Mouse (Mus musculus): ENCODE results near the gene Gm38431. TPM values are rescaled to one million over a fixed set of nuclear protein-coding genes. Genes with fewer than 3 reads are reported as not detected.

The Gm38431 gene
- polyA plus RNA-seq, 1 experiment from 2014 or later, result 1.9 TPM

- Histone ChIP-seq H3K9ac (replicated peaks; ENCODE audit: low read depth, low read length) (no peak overlapping the region), H3K27ac (ENCODE audit: low read length) (no peak overlapping the region), H3K4me2 (ENCODE audit: low read length) (no peak overlapping the region), H3K4me3 (replicated peaks; ENCODE audit: low read length) (no peak overlapping the region), H3K9me3 (ENCODE audit: control insufficient read depth, low read length) (no peaks in the 10 kb centered on the region), H3K36me3 (ENCODE audit: control insufficient read depth, insufficient read depth) (no peaks in the 10 kb centered on the region; the same call in 1 of the 2 replicates), H3K27me3 (replicated peaks; ENCODE audit: control insufficient read depth, insufficient read depth, low read length) (no peaks in the 10 kb centered on the region), H3K4me1 (replicated peaks; ENCODE audit: control insufficient read depth, insufficient read depth, low read length) (no peaks in the 10 kb centered on the region)
- no peak for ATAC-seq
- 88% methylated on average over 6 of the region's 6 CpGs for WGBS
Observed at GRCm38 (mm10) chr9:21113751-21114150, 22.0 kb upstream of the Gm38431 start.

DNA sequence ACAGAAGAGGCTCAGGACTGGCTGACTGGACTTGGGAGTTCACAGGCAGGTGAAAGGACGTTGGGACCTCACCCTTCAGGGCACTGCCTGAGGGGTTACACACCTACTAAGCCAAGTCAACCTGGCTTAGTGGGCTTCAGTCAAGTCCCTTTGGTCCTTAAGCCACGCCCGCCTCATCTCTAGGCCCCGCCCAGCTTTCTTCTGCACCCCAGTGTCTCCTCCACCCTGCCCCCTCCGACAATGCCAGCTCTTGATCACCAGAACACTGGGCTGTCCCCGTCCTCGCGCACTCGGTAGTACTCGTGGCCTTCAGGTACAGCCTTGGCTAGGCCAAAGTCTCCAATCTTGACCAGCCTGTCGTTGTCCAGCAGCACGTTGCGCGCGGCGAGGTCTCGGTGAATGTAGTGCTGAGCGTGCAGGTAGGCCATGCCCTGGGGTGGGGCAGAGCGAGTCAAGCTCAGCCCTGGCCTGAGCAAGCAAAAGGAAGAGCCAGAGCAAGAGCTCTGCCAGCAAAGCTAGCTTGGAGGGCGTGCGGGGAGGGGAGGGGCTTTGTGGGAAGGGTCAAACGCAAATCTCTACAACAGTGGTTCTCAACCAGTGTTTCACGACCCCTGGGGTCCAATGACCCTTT is 15.9 kb upstream of the Gm38431 start:
- Histone ChIP-seq H3K9ac (replicated peaks; ENCODE audit: low read depth, low read length) (no peak overlapping the region), H3K36me3 (ENCODE audit: control insufficient read depth, insufficient read depth) (no peaks in the 10 kb centered on the region), H3K9me3 (ENCODE audit: control insufficient read depth, low read length) (no peaks in the 10 kb centered on the region), H3K4me1 (replicated peaks; ENCODE audit: control insufficient read depth, insufficient read depth, low read length) (no peaks in the 10 kb centered on the region), H3K4me2 (ENCODE audit: low read length) (no peak overlapping the region), H3K27ac (ENCODE audit: low read length) (no peak overlapping the region), H3K27me3 (replicated peaks; ENCODE audit: control insufficient read depth, insufficient read depth, low read length) (no peaks in the 10 kb centered on the region), H3K4me3 (replicated peaks; ENCODE audit: low read length) (no peak overlapping the region)
- no peak for ATAC-seq
- 41% methylated on average over 23 of the region's 23 CpGs for WGBS

DNA sequence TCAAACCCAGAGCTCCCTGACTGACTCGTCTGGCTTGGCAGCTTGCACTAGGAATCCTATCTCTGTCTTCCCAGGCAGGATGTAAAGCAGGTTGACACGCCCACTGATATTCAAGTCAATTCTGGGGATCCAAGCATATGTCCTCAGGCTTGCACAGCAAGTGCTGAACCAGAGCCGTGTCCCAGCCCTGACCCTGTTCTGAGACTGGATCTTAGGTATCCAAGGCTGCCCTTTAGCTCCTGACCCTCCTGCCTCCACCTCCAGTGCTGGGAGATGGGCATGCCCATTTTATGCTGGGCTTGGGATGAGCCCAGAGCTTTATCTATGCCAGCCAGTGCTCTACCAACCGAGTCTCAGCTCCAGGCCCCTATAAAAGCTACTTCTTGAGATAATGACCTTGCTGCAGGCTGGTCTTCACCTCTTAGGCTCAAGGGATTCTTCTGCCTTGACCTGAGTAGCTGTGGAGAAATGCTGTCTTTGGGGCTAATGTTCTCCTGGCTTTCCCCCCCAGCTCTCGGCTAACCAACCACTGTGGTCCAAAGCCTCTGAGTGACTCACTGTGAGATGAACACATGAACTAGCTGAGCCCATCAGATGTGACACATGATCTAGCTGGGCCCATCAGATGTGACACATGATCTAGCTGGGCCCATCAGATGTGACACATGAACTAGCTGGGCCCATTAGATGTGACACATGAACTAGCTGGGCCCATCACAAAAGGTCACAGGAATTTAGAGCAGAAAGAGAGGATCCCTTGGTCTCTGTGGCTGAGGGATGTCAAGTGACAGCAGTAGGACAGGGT is 14.2 kb upstream of the Gm38431 start:
- Histone ChIP-seq H3K9me3 (ENCODE audit: control insufficient read depth, low read length) (no peaks in the 10 kb centered on the region), H3K9ac (replicated peaks; ENCODE audit: low read depth, low read length) (no peak overlapping the region), H3K36me3 (ENCODE audit: control insufficient read depth, insufficient read depth) (no peaks in the 10 kb centered on the region), H3K4me3 (replicated peaks; ENCODE audit: low read length) (no peak overlapping the region), H3K27ac (ENCODE audit: low read length) (no peak overlapping the region), H3K4me1 (replicated peaks; ENCODE audit: control insufficient read depth, insufficient read depth, low read length) (no peaks in the 10 kb centered on the region), H3K4me2 (ENCODE audit: low read length) (no peak overlapping the region), H3K27me3 (replicated peaks; ENCODE audit: control insufficient read depth, insufficient read depth, low read length) (no peaks in the 10 kb centered on the region)
- no peak for ATAC-seq
- WGBS, result 79% methylated on average over 5 of the region's 5 CpGs

- Histone ChIP-seq H3K4me1 (replicated peaks; ENCODE audit: control insufficient read depth, insufficient read depth, low read length) (no peaks in the 10 kb centered on the region), H3K27me3 (replicated peaks; ENCODE audit: control insufficient read depth, insufficient read depth, low read length) (no peaks in the 10 kb centered on the region), H3K36me3 (ENCODE audit: control insufficient read depth, insufficient read depth) (no peaks in the 10 kb centered on the region), H3K9me3 (ENCODE audit: control insufficient read depth, low read length) (no peaks in the 10 kb centered on the region), H3K9ac (replicated peaks; ENCODE audit: low read depth, low read length) (no peak overlapping the region), H3K4me3 (replicated peaks; ENCODE audit: low read length) (no peak overlapping the region), H3K4me2 (ENCODE audit: low read length) (no peak overlapping the region), H3K27ac (ENCODE audit: low read length) (no peak overlapping the region)
- no peak for ATAC-seq
- 84% methylated on average over 6 of the region's 6 CpGs for WGBS
Observed at GRCm38 (mm10) chr9:21104814-21105213, 13.0 kb upstream of the Gm38431 start.

DNA sequence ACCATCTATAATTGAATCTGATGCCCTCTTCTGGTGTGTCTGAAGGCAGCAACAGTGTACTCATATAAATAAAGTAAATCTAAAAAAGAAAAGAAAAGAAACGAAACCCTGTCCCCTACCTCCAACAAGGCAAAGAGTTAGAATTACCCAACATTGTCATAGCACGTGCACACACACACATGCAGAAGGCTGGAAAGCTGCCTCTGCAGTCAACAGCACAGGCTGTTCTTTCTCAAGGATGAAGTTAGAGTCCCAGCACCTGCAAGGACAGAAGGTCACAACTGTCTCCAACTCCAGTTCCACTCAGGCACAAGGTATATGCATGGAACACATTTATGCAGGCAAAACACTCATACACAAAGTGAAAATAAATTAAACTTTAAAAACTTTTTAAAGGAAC is 10.3 kb upstream of the Gm38431 start:
- no peak overlapping the region for H3K4me2 ChIP-seq (ENCODE audit: low read length)
- H3K36me3 ChIP-seq (ENCODE audit: control insufficient read depth, insufficient read depth), result no peaks in the 10 kb centered on the region
- WGBS, result 91% methylated on average over 2 of the region's 2 CpGs
- H3K4me1 ChIP-seq (replicated peaks; ENCODE audit: control insufficient read depth, insufficient read depth, low read length), result no peaks in the 10 kb centered on the region
- ATAC-seq, result no peak
- H3K4me3 ChIP-seq (replicated peaks; ENCODE audit: low read length), result no peak overlapping the region
- H3K9me3 ChIP-seq (ENCODE audit: control insufficient read depth, low read length), result no peaks in the 10 kb centered on the region
- H3K27me3 ChIP-seq (replicated peaks; ENCODE audit: control insufficient read depth, insufficient read depth, low read length), result no peaks in the 10 kb centered on the region
- H3K27ac ChIP-seq (ENCODE audit: low read length), result no peak overlapping the region
- H3K9ac ChIP-seq (replicated peaks; ENCODE audit: low read depth, low read length), result no peak overlapping the region

DNA sequence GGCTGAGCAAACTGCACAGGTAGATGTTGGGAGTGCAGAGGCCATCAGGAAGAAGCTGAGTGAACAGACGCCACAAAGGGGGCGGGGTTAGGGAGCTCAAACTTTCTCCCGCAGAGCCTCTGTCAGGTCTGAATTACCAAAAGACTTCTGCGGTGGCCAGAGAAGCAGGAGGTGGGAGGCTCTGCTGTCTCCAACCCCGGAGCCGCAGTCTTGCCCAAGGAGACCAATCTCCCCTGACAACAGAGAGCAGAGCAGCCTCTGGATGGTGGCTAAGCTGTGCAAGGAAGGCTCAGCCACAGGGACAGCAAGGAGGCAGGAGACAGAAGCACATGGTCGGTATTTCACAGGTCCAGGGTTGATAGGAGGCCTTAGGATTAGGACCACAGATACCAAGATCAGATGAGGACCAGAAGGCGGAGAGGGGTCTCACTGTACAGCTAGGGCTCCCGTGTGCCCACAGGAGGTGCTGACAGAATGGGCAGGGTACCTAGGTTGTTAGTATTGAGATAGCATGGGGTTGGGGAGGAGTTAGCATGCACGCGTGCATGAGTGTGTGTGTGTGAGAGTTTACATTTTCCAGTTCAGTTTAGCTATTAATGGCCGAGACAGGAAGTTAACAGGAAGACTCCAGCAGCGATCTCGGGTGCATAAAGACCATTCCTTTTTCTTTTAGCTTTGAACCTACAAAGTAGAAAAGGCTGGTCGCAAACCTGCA is 8.8 kb upstream of the Gm38431 start:
- WGBS, result 53% methylated on average over 15 of the region's 15 CpGs
- H3K9ac ChIP-seq (replicated peaks; ENCODE audit: low read depth, low read length), result no peak overlapping the region
- H3K27me3 ChIP-seq (replicated peaks; ENCODE audit: control insufficient read depth, insufficient read depth, low read length), result no peaks in the 10 kb centered on the region
- no peak overlapping the region for H3K4me3 ChIP-seq (replicated peaks; ENCODE audit: low read length)
- no peaks in the 10 kb centered on the region for H3K4me1 ChIP-seq (replicated peaks; ENCODE audit: control insufficient read depth, insufficient read depth, low read length)
- H3K36me3 ChIP-seq (ENCODE audit: control insufficient read depth, insufficient read depth), result no peaks in the 10 kb centered on the region
- H3K9me3 ChIP-seq (ENCODE audit: control insufficient read depth, low read length), result no peaks in the 10 kb centered on the region
- no peak overlapping the region for H3K27ac ChIP-seq (ENCODE audit: low read length)
- H3K4me2 ChIP-seq (ENCODE audit: low read length), result no peak overlapping the region
- no peak for ATAC-seq

DNA sequence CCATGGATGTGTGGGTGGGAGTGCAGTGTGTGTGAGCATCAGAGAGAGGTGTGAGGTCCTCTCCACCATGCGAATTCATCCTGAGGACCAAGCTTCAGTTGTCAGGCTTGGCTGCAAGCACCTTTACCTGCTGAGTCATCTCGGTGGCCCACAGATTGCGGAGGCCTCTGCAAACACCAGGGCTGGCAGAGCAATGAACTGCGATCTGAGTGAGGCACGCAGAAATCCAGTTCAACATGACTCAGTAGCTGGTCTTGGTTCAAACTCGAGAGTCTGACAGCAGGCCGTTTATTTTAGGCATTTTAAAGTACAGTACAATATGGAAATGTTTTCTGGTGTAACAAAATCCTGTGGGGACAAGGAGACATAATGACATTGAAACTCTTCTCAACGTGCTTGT is 6.0 kb upstream of the Gm38431 start:
- WGBS, result 88% methylated on average over 8 of the region's 8 CpGs
- H3K4me3 ChIP-seq (replicated peaks; ENCODE audit: low read length), result no peak overlapping the region
- no peak overlapping the region for H3K9ac ChIP-seq (replicated peaks; ENCODE audit: low read depth, low read length)
- no peaks in the 10 kb centered on the region for H3K36me3 ChIP-seq (ENCODE audit: control insufficient read depth, insufficient read depth)
- no peaks in the 10 kb centered on the region for H3K9me3 ChIP-seq (ENCODE audit: control insufficient read depth, low read length)
- no peaks in the 10 kb centered on the region for H3K4me1 ChIP-seq (replicated peaks; ENCODE audit: control insufficient read depth, insufficient read depth, low read length)
- H3K27me3 ChIP-seq (replicated peaks; ENCODE audit: control insufficient read depth, insufficient read depth, low read length), result no peaks in the 10 kb centered on the region
- no peak overlapping the region for H3K27ac ChIP-seq (ENCODE audit: low read length)
- no peak for ATAC-seq
- no peak overlapping the region for H3K4me2 ChIP-seq (ENCODE audit: low read length)

DNA sequence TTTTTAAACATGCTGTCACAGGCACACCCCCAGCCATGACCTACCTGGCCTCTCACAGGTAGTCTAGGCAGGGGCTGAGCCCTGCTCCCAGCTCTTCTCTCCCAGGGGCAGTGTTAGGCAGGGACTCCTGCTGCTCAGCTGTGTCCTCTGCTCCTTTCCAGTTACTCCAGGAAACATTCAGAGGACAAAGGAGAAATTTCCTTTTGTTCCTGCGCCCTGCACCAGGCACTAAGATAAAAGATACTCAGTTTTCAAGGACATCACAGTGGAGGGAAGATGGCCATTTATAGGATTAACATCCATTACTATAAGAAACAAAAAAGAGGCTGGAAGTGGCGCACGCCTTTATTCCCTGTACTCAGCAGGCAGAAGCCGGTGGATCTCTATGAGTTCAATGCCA is 4.2 kb upstream of the Gm38431 start:
- Histone ChIP-seq H3K9me3 (ENCODE audit: control insufficient read depth, low read length) (no peaks in the 10 kb centered on the region), H3K4me2 (ENCODE audit: low read length) (no peak overlapping the region), H3K4me3 (replicated peaks; ENCODE audit: low read length) (no peak overlapping the region), H3K4me1 (replicated peaks; ENCODE audit: control insufficient read depth, insufficient read depth, low read length) (peaks cover 6% of the 10 kb centered on the region), H3K27me3 (replicated peaks; ENCODE audit: control insufficient read depth, insufficient read depth, low read length) (no peaks in the 10 kb centered on the region), H3K27ac (ENCODE audit: low read length) (no peak overlapping the region), H3K36me3 (ENCODE audit: control insufficient read depth, insufficient read depth) (no peaks in the 10 kb centered on the region), H3K9ac (replicated peaks; ENCODE audit: low read depth, low read length) (no peak overlapping the region)
- 62% methylated on average over 4 of the region's 4 CpGs for WGBS
- ATAC-seq, result no peak

DNA sequence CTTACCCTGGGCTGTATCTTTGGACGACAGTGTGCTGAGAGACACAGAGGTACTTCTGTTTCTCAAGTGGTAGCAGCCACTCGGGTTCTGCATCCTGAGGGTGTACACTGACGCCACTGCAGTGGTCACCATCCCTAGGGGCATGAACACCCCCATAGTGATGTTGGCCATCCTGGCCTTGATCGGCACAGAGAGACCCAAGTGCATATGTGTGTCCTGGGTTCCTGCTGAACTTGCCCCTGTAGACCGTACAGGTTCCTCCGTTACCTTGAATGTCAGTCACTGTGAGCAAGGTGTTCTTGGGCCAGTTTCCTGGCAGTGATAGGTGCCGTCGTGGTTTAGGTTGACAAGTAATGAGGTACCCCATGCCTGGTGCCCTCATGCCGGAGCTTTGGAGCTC is 1.6 kb upstream of the Gm38431 start:
- no peaks in the 10 kb centered on the region for H3K9me3 ChIP-seq (ENCODE audit: control insufficient read depth, low read length)
- no peak for ATAC-seq
- no peaks in the 10 kb centered on the region for H3K27me3 ChIP-seq (replicated peaks; ENCODE audit: control insufficient read depth, insufficient read depth, low read length)
- H3K9ac ChIP-seq (replicated peaks; ENCODE audit: low read depth, low read length), result no peak overlapping the region
- H3K4me2 ChIP-seq (ENCODE audit: low read length), result no peak overlapping the region
- WGBS, result 95% methylated on average over 9 of the region's 9 CpGs
- peaks cover 20% of the 10 kb centered on the region for H3K4me1 ChIP-seq (replicated peaks; ENCODE audit: control insufficient read depth, insufficient read depth, low read length)
- H3K4me3 ChIP-seq (replicated peaks; ENCODE audit: low read length), result no peak overlapping the region
- H3K36me3 ChIP-seq (ENCODE audit: control insufficient read depth, insufficient read depth), result peaks cover 10% of the 10 kb centered on the region
- no peak overlapping the region for H3K27ac ChIP-seq (ENCODE audit: low read length)

Measured in forebrain, embryonic 16.5 days (tissue).